Mouse (Mus musculus): Measurements from ENCODE around the gene Evi5. TPM values are rescaled to one million over a fixed set of nuclear protein-coding genes. Genes with fewer than 3 reads are reported as not detected.
A peak's percentile ranks its signal among the peaks of the same experiment; 100 is the strongest.

The Evi5 gene
- total RNA-seq (2014; fragmentation: Nextera tagmentation) (24.7 and 26.1 TPM in 2 replicates), total RNA-seq (2017) (14.4 and 20.7 TPM in 2 replicates)

DNA sequence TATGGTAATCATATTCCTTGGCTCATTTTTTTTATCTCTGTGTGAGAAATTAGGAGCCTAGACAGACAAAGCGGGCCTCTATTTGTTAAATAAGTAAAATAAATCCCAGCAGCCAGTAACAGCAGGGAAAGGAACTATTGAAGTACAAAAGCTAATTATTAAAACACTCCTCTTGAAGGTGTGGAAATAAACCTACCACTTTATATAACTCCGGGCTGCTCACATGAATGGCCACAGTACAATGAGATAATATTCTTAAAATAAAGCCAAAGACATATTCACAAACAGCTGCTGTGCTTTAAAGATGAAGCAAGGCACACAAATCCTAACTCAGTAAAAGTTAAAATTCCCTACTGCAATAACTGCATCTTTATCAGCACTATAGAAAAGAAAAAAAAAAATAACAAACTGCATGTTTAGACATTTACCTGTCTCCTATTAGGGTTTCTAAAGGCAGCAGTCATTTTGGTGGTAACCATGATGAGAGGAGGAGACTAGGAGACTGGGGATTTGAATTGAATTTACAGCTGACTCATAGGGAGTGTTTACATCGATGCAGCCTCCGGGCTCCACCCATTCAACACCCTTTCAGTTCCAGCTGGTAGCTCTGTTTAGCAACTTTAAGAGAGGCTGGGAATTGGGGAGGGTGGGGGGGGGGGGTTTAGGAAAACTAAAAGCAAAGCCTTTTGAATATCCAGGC lies at the start of gene Evi5:
TSS of gene Evi5 (minus strand) at position 547 of the 700 bp plus-strand sequence.
- ATAC-seq (replicated peaks; ENCODE audit: low FRiP score, low TSS enrichment, poor library complexity, severe bottlenecking), result peak; percentile 75

DNA sequence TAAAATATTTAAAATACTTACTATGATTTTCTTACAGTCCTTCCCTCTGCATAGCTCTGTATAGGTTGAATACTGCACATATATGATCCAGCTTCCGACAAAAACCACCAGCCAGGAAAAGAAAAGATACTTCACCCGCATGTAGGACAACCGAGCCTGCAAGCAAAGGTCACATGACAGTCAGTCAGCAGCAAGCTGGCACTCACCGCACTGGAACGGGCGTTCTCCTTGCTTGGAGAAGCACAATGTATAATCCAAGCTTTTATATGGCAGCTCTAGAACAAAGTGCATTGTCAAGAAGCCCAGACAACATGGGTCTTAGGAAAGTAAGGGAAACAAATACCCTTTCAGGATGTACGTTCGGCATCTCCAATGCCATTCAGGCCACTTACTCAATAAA lies 49.7 kb upstream of the Evi5 start:
- no peak for ATAC-seq (replicated peaks; ENCODE audit: low FRiP score, low TSS enrichment, poor library complexity, severe bottlenecking)

DNA sequence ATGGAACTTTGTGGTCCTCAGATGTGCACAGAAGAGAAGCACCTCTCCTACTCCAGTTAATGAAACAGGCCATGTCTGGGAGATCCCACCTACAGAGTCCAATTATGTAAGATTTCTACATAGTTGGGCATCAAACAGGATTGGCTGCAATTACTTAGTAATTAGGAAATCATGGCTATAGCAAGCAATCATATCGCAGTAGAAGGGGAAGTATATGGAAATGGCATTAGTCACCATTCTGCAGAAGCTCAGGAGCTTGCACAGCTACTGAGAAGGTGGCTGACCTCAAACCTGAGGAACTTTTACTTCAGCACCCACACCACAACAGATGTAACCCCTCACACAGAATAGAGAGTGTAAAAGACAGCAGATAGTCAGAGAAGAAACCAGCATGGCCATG lies 47.9 kb upstream of the Evi5 start:
- no peak for ATAC-seq (replicated peaks; ENCODE audit: low FRiP score, low TSS enrichment, poor library complexity, severe bottlenecking)

DNA sequence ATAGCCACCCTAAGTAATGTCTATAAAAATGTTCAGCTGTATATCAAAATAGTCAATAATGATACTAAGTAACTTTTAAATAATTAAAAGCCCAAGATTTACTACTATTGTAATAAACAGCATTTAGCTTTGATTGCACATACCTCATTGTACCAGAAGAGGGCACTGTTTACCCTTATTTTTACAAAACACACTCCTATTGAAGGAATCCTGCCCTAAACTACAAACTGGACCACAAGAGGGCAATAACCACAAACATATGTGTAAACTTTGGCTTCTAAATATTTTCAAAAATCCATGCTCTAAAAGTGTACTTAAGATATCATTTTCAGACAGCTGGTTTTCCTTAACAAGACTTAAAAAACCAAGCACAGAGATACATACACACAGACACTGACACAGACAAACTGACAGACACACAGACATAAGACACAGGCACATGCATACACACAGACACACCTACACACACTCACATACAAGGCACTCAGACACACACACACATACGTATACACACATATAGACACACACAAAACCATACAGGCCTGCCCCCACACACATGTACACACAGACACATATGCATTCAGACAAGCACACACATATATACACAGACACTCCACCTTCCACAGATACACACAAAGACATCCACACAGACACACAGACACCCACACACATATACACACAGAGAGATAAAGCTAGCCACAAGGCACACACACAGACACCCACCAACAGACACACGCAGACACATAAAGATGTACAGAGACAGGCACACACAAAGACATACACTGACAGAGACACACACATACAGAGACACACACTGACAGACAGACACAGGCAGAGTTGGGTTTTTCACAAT lies 46.7 kb upstream of the Evi5 start:
- ATAC-seq (replicated peaks; ENCODE audit: low FRiP score, low TSS enrichment, poor library complexity, severe bottlenecking), result peak; percentile 74

GRCm38 (mm10) chr5:107915280-107915679 lies 40.4 kb upstream of the Evi5 start:
- no peak for ATAC-seq (replicated peaks; ENCODE audit: low FRiP score, low TSS enrichment, poor library complexity, severe bottlenecking)

DNA sequence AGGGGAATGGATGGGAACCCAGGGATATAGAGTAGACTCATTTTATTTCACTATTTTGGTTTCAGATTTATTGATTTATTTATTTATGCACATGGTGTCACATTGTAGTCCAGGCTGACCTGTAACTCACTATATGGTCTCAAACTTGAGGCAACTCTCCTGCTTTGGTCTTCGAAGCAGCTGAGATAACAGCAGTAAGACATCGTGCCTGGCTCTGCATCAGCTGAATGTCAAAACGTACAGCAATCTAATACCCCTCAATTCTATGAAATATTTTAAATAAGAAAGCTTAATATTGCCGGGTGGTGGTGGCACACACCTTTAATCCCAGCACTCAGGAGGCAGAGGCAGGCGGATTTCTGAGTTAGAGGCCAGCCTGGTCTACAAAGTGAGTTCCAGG lies 36.1 kb upstream of the Evi5 start:
- ATAC-seq (replicated peaks; ENCODE audit: low FRiP score, low TSS enrichment, poor library complexity, severe bottlenecking), result no peak

- ATAC-seq (replicated peaks; ENCODE audit: low FRiP score, low TSS enrichment, poor library complexity, severe bottlenecking), result no peak; the same call in 1 of the 2 replicates
These were observed 35.2 kb upstream of the Evi5 start for GRCm38 (mm10) chr5:107910084-107910616.

DNA sequence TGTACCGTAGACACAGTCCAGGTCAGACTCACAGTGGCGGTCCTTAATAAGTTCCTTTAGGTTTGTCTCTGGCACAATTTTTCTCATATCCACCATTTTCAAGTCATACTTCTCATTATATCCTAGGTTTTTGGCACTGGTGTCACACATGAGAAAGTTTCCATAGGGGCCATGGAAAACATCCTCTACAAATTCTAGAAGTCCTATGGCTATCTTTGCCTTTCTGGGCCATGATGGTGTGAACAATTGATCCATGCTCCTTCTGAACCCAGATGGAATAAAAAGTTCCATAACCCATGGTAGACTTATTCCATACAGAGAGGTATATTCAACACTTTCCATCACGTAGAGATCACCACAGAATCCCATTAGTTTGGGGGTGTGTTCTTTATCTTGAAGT lies 34.8 kb upstream of the Evi5 start:
- no peak for ATAC-seq (replicated peaks; ENCODE audit: low FRiP score, low TSS enrichment, poor library complexity, severe bottlenecking)

- ATAC-seq (replicated peaks; ENCODE audit: low FRiP score, low TSS enrichment, poor library complexity, severe bottlenecking), result no peak
These were observed 33.7 kb upstream of the Evi5 start for GRCm38 (mm10) chr5:107908514-107909110.

DNA sequence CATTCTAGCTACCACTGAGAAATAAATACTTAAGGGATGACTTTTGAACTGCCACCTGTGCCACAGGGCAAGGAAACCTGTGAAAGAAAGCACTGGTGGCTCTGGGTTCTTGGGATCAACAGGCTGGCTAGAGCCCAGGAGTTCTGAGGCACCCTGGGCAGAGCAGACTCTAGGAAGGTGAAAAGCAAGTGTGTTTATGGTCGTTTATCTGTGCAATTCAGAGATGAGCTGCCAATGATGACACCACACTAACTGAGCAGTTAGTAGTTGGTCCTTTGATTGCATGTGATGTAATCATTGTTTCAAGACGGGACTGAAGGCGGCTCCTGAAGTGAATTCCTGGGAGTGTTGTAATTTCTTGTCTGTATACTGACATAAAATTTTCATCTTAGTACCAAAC lies 29.4 kb upstream of the Evi5 start:
- ATAC-seq (replicated peaks; ENCODE audit: low FRiP score, low TSS enrichment, poor library complexity, severe bottlenecking), result no peak

DNA sequence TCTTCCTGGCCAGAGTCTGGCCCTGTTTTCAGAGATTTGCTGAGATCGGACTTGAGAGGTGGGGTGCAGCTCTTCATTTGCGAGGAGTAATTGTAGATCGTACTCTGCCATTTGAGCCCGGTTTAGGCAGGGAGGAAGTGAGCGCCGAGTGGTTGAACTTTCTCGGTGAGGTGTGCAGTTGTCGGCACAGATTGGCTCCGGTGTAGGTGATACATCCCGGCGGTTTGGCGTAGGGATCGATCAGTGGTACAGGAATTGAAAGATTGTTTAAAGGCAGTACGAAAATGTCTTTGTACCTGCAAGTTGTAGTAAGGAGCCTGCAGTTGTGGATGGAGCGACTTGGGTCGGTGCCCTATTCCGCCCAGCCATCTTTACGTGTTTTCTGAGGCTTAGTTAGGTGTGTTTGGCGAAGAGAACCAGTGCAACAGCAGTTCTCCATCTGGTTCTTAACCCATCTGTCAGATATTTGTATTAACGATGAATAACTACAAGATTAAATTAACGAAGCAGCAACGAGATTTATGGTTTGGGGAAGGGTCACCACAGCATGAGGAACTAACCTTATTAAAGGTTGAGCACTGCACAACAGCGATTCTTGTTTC lies 26.2 kb upstream of the Evi5 start:
- ATAC-seq (replicated peaks; ENCODE audit: low FRiP score, low TSS enrichment, poor library complexity, severe bottlenecking), result peak; percentile 40

DNA sequence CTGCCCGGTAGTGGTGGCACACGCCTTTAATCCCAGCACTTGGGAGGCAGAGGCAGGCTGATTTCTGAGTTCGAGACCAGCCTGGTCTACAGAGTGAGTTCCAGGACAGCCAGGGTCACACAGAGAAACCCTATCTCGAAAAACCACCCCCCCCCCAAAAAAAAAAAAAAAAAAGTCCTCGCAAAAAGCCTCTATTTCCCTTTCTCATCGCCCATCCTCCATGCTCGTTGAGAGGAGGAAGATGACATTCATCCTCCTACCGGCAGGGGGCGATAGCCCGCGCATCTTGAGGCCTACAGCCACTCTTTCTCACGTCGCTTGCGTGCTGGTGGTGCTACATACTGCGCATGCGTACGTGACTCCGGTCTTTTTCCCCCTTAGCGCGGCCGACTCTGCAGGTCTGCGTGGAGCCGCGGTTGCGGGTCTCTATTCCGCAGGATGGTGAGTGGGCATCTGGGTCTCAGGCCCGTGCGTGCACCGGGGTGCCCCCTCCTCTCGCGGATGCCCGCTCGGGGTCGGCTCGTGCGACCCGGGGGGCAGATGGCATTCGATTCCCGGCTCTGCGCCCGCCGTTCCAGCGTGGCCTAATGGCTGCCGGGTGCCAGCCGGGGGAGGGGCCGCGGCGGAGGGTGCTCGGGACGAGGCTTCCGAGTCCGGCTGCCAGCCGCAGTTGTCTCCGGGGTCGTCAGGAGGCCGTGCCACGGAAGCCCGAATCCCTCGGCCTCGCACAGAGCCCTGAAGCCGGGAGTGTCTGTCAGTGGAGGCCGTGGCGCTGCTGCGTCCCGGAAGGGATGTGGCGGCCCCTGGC lies 25.5 kb upstream of the Evi5 start, which contains the start of gene Rpl5:
TSS of gene Rpl5 (plus strand) at position 297 of the 808 bp plus-strand sequence.
- peak; percentile 92 for ATAC-seq (replicated peaks; ENCODE audit: low FRiP score, low TSS enrichment, poor library complexity, severe bottlenecking)

GRCm38 (mm10) chr5:107896265-107896664 lies 21.4 kb upstream of the Evi5 start:
- ATAC-seq (replicated peaks; ENCODE audit: low FRiP score, low TSS enrichment, poor library complexity, severe bottlenecking), result no peak

DNA sequence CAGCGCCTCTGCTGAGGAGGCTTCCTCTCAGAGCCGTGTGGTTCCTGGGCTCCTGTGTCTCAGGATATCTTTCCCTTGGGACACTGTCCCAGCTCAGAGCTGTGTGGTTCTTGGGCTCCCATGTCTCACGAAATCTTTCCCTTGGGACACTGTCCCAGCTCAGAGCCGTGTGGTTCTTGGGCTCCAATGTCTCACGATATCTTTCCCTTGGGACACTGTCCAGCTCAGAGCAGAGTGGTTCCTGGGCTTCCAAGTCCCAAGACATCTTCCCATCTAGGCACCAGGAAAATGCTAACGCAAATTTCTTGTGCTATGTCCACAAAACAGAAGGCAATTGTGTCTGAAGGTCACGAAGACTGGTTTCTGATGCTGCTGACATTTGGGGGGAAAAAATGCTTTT lies 19.8 kb upstream of the Evi5 start:
- ATAC-seq (replicated peaks; ENCODE audit: low FRiP score, low TSS enrichment, poor library complexity, severe bottlenecking), result no peak

DNA sequence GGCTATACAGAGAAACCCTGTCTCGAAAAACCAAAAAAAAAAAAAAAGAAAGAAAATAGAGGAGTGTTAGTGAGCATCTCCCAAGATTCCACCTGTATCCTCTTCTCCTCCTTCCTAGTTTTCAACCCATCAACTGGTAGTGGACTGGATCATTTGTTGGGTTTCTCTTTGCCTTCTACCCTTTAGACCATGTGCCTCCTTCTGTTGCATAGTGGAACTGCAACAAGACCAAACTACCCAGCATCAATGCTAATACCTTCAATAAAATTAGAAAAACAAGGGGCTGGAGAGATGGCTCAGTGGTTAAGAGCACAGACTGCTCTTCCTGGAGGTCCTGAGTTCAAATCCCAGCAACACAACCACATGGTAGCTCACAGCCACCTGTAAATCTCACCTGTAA lies 16.6 kb upstream of the Evi5 start:
- 0 out of 2 replicates have a peak, but pooled peaks have one; percentile 67 for ATAC-seq (replicated peaks; ENCODE audit: low FRiP score, low TSS enrichment, poor library complexity, severe bottlenecking)

GRCm38 (mm10) chr5:107889994-107890888 lies 15.3 kb upstream of the Evi5 start:
- ATAC-seq (replicated peaks; ENCODE audit: low FRiP score, low TSS enrichment, poor library complexity, severe bottlenecking), result no peak

DNA sequence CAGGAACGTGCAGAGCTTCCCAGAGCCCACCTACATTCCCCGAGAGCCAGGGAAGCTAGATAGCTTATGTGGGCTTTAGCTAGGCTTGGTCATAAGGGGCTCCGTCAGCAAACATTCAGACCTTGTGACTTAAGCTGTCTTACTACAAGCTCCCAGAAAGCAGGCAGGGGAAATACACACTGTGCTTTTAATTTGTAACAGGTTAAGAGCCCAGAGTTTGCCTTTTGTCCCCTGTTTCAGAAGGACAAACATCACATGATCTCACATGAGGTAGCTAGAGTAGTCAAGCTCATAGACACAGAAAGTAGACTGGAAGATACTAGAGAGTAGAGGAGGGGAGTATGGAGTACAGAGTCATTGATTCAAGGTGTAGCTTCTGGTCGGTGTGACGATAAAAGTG lies 5.8 kb upstream of the Evi5 start:
- ATAC-seq (replicated peaks; ENCODE audit: low FRiP score, low TSS enrichment, poor library complexity, severe bottlenecking), result no peak

GRCm38 (mm10) chr5:107877053-107877452 lies 2.1 kb upstream of the Evi5 start:
- ATAC-seq (replicated peaks; ENCODE audit: low FRiP score, low TSS enrichment, poor library complexity, severe bottlenecking), result no peak

All from megakaryocyte-erythroid progenitor cell, adult 5-6 weeks (primary cell).